Mouse (Mus musculus) right cerebral cortex, postnatal 25 days (tissue): ENCODE measurements around the gene Bsph2.

Source experiments
- DNase-seq: peaks from one replicate; pipeline ENCODE4 v3.0.0; 2022

Bsph2 gene

DNA sequence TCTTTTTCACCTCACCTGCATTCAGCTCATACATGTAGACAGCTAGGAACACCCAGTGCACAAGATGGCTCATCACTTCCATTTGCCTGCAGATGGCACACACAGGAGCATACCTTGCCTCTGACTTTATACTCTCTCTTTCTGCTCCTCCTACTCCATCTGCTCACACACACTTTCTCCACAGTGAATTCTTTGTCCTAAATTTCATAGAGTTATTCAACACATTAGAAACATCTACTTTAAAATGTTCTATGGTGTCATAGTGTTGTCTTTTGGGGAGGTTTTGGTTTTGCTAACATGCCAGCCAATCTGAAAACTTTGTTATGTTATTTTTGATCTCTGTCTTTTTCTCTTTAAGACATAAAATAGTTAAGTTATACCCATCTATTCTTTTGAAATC lies at the start of gene Bsph2:
Gene Bsph2 (minus strand): TSS at position 101 of the 400 bp plus-strand sequence.
- no peak for DNase-seq

- DNase-seq, result peak; percentile 4
Observed at GRCm38 (mm10) chr7:13511539-13511938, 59.3 kb downstream of the Bsph2 start.
